Mouse (Mus musculus) adrenal gland, adult (tissue): ENCODE data around the gene Sesn1.
A peak's percentile ranks its signal among the peaks of the same experiment; 100 is the strongest.
"Not testable (repeated sequence)": the region's sequence is repeated elsewhere in the genome, so short reads cannot be mapped to it uniquely, and the experiment has no call there.

Experiments
- DNase-seq, 2 experiments: peaks; one replicate each; pipeline ENCODE4 v3.0.0; 2022 to 2023; ENCODE audit warnings: low spot score in 1 of 2; ENCODE audit not compliant: inconsistent age in 2 of 2

Gene Sesn1

GRCm38 (mm10) chr10:41821171-41821570 is 11.4 kb downstream of the Sesn1 start:
- DNase-seq: no peak

DNA sequence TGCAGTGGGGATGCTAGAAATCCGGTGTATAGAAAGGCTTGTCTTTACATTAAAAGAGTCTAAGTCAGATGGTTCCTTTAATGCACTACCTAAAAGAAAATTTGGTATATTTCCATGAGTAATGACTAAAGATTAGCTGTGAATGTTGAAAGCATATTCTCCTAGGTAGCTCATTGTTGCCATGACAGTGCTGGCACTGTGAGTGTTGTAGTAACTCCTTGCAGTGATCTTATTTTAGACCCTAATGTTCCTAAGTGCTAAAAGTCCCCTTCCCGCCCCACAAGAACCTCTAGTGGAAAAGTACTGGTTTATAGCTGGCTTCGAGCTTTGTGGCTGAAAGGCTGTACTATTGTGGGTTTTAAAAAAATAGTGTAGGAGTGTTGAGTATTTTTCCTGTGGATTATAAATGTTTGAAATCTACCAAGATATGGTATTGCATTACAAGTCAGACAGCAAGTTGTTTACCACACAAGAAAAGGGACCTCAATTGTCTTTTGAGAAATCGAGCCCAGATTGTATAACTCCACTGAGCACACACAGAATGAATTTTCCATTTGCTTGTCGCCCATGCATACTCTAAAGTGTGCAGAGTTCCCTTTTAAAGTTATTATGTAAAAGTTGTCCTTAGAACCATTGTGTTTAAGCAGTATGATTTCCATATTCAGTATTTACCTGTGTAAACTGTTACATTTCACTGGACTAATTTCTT is 13.0 kb downstream of the Sesn1 start:
- DNase-seq: no peak

DNA sequence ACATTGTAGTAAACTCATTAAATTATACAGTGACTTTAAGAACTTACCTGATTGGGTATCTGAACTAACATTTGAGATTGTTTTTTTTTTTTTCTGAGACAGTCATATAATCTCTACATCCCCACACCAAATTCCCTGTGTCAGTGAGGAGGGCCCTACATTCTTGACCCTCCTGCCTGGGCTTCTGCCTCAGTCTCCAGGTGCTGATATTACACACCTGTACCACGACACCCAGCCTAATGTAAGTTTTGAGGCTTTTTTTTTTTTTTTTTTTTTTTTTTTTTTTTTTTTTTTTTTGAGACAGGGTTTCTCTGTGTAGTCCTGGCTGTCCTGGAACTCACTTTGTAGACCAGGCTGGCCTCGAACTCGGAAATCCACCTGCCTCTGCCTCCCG is 13.5 kb downstream of the Sesn1 start:
- DNase-seq: not testable (repeated sequence)

DNA sequence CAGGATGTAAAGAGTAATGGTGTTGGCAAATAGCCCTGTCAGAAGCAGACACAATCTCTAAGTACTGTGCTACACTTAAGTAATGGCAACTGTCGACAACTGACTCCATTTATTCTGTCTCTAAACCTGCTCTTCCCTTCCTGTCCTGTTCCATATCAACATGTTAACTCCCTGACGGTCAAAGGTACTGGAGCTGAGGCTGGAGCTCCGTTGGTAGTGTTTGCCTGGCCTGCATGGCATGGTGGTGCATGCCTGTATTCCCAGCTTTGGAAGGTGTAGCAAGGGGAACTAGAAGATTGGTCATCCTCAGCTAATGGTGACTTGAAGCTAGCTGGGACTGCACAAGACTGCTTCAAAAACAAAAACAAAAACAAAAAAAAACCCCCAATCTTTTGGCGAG is 14.2 kb downstream of the Sesn1 start:
- no peak for DNase-seq

DNA sequence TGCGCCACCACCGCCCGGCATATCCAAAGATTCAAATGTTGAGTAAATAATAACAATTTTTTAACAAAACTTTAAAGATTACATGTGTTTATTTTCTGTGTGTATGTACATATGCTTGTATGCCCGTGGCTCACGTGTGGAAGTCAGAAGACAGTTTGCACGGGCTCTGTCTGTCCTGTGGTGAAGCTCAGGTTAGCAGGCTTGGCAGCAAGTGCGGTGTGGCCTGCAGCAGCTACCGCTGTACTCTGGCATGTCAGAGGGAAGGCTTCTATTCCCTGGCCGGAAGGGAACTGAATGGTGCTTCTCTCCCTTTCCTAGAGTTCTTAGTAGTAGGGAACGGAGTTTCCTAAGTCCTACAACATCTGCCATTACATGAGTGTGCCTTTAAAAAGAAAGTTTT is 15.3 kb downstream of the Sesn1 start:
- no peak for DNase-seq

GRCm38 (mm10) chr10:41825996-41826395 is 16.3 kb downstream of the Sesn1 start:
- no peak for DNase-seq

- DNase-seq: no peak
Observed at GRCm38 (mm10) chr10:41826526-41827116, 16.9 kb downstream of the Sesn1 start.

- DNase-seq: no peak
Observed at GRCm38 (mm10) chr10:41827784-41828183, 18.0 kb downstream of the Sesn1 start.

- no peak for DNase-seq
Observed at GRCm38 (mm10) chr10:41829191-41829590, 19.5 kb downstream of the Sesn1 start.

GRCm38 (mm10) chr10:41829980-41830379 is 20.2 kb downstream of the Sesn1 start:
- peak in 1 of 2 experiments; percentile 40 for DNase-seq

DNA sequence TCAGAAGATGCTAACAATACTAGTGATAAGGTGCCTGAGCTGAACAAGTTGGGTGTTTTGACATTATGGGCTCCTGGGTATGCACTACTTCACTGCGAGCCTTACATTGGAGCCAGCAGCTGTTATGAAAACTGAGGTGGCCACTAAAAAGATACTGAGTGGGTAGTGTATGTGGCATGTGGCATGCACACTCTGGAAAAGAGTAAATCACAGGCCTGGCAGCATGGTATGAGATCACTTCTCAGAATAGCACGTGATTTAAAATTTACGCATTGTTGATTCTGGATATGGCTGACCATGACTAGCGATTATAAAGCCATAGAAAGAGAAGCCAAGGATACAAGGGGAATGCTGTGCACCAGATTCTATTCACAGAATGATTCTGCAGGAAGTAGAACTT is 20.7 kb downstream of the Sesn1 start:
- no peak for DNase-seq

- peak; percentile 67 to 91 for DNase-seq
Observed at GRCm38 (mm10) chr10:41830851-41831522, 21.3 kb downstream of the Sesn1 start.

DNA sequence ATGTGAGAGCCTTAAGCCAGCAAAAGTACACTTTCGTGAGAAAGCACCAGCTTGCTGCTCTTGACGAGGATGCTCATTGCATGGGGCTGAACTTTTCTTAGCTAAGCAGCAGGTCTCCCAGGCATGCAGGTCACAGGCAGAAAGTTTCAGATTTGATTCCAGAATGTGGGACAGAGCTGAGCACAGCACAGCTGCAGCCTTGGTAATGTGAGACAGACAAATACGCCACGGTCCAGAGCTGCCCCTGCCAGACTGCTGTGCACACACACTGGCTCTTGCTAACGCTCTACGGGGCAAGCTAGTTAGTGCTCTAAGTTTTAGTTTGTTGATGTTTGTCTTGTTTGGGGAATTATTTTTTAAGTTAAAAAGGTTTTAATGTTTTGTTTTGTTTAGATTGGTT is 22.5 kb downstream of the Sesn1 start:
- DNase-seq: peak in 1 of 2 experiments; percentile 56

- peak in 1 of 2 experiments; percentile 19 for DNase-seq
Observed at GRCm38 (mm10) chr10:41834131-41834530, 24.4 kb downstream of the Sesn1 start.

DNA sequence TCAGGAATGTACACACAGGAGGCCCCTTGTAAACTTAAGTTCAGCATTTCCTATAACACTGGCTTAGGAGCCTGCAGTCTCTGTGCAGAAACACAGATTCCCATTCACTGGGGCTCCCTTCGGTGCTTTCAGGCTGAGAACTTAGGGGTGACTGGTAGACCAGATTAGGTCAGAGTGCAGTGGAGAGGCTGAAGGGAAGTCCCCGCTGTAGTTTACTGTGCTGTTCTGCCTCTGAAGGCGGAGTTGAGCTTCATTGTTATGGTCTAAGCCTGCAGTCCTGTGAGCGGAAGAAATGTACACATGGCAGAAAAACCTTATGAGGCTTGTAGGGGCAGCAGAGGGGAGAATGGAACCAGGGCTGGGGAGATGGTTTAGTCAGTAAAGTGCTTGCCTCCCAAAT is 29.2 kb downstream of the Sesn1 start:
- peak in 1 of 2 experiments; percentile 22 for DNase-seq

- DNase-seq: peak in 1 of 2 experiments; percentile 15
Observed at GRCm38 (mm10) chr10:41847737-41848136, 38.0 kb downstream of the Sesn1 start.

DNA sequence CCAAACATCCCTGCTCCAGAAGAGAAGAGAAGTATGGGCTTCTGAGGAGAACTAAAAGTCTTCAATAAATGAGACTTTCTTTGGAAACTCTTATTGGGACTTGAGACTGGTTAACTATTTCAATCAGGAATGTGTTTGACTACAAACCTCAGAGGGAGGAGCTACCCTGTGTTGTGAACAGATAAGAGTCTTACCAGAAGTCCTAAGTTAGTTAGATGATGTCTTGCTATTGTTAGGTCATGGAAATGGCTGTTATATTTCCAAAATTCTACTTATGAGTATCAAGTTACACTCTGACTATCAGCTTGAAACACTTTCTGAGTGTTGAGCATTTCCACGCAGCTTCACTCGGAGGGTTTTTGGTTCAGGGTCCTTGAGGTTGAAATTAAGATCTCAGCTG is 39.0 kb downstream of the Sesn1 start:
- DNase-seq: peak in 1 of 2 experiments; percentile 14

GRCm38 (mm10) chr10:41859820-41860219 is 50.1 kb downstream of the Sesn1 start:
- DNase-seq: no peak

GRCm38 (mm10) chr10:41860275-41860688 is 50.5 kb downstream of the Sesn1 start:
- peak in 1 of 2 experiments; percentile 20 for DNase-seq

DNA sequence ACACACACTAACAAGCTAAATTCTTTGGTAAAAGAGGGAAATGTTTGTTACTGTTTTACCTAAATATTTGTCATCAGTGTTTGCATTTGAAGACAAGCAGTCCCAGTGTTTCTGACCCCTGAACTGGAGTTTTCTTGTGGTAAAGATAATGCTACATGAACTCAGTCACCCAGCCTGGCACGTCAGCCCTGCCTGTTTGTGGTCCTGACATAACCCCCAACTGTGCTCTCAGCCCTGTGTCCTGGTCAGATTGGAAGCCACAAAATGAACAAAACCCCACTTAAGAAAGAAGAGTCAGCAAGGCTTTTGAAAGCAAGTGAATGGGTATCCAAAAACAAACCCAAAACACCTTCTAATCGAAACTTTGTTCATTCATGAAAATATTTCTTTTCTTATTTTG is 53.3 kb downstream of the Sesn1 start:
- DNase-seq: no peak

DNA sequence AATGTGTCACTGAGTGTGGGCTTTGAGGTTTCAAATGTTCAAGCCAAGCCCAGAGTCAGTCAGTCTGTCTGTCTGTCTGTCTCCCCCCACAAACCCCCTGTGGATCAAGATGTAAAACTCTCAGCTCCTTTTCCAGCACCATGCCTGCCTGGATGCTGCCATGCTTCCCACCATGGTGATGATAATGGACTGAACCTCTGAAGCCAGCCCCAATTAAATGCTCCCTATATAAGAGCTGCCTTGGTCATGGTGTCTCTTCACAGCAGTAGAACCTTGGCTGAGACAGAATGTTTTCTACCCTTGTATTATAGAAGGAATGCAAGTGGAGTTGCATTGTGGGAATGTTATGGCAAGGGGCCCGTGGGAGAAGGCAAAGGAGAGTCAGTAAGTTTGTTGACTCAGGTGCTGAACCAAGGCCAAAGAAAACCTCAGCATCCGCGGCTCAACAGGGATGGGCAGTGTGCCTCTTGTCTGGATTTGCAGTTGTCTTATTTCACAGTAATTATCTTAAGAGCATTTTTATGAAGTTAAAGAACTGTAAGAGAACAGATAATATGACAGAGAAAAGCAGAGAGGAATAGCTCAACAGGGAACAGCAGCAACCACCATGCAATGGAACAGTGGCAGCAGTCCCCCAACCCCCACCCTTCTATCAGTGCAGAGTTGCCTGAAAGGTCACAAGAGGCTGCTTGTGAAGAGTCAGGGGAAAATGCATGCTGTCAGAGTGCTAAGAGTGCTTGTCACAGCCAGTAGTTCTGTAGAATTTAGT is 56.5 kb downstream of the Sesn1 start:
- peak in 1 of 2 experiments; percentile 23 for DNase-seq

GRCm38 (mm10) chr10:41866838-41867154 is 57.1 kb downstream of the Sesn1 start:
- DNase-seq: no peak
